Mouse (Mus musculus): ENCODE data around the gene Srrm3. TPM values are rescaled to one million over a fixed set of nuclear protein-coding genes. Genes with fewer than 3 reads are reported as not detected.

Srrm3 gene
- under 1 TPM; 0.08 to 0.12 TPM for total RNA-seq (2021)
- long read RNA-seq, experiment 1, result 0 reads
- long read RNA-seq, experiment 2, result 0 reads

DNA sequence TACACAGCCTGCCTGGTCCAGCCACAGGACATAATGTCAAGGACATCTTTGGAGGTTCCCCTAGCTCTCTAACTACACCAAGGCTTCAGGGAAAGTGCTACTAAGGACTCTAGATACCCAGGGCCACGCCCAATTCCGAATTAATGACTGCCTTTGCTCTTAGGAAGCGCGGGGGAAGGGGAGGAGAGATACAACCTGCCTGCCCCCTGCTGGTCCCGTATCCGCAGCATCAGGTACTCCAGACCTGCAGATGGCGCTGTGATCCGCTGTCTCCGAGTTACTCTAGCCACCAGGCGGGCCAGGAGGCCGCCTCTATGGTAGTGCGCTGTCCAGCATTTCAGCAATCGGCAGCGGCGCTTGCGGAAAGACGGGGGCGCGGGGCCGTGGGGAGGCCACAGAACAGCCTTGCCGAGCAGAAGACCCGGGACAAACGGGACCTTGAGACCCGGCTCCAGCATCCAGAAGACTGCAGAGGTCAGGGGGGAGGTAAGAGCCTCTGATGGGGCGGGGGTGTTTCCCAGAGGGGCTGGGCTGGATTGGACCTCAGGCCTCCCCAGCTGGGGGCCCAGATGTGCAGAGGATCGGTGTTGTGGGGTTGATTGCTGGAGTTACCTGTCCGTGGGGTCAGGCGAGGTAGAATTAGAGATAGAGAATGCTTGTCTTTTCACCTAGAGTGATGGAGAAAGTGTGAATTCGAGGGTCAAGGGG is at the start of gene Srrm3:
Gene Srrm3, plus strand, starts transcription at position 336 of the 708 bp plus-strand sequence.
- peak; percentile 86 to 91 for DNase-seq (ENCODE audit: low spot score in 2 of 2)

GRCm38 (mm10) chr5:135761881-135762280 is 44.8 kb upstream of the Srrm3 start:
- DNase-seq (ENCODE audit: low spot score in 2 of 2), result no peak

- peak; percentile 41 to 65 for DNase-seq (ENCODE audit: low spot score in 2 of 2)
Measured at GRCm38 (mm10) chr5:135763526-135763925, 43.2 kb upstream of the Srrm3 start.

GRCm38 (mm10) chr5:135764971-135765370 is 41.7 kb upstream of the Srrm3 start:
- no peak for DNase-seq (ENCODE audit: low spot score in 2 of 2)

GRCm38 (mm10) chr5:135772519-135772918 is 34.2 kb upstream of the Srrm3 start:
- no peak for DNase-seq (ENCODE audit: low spot score in 2 of 2)

- DNase-seq (ENCODE audit: low spot score in 2 of 2), result no peak
Measured at GRCm38 (mm10) chr5:135776546-135776945, 30.1 kb upstream of the Srrm3 start.

GRCm38 (mm10) chr5:135777796-135778470 is 28.8 kb upstream of the Srrm3 start, which contains the start of gene Styxl1:
TSS of gene Styxl1 (minus strand) at chr5:135778385.
- peak in 1 of 2 experiments; percentile 52 for DNase-seq (ENCODE audit: low spot score in 2 of 2)

DNA sequence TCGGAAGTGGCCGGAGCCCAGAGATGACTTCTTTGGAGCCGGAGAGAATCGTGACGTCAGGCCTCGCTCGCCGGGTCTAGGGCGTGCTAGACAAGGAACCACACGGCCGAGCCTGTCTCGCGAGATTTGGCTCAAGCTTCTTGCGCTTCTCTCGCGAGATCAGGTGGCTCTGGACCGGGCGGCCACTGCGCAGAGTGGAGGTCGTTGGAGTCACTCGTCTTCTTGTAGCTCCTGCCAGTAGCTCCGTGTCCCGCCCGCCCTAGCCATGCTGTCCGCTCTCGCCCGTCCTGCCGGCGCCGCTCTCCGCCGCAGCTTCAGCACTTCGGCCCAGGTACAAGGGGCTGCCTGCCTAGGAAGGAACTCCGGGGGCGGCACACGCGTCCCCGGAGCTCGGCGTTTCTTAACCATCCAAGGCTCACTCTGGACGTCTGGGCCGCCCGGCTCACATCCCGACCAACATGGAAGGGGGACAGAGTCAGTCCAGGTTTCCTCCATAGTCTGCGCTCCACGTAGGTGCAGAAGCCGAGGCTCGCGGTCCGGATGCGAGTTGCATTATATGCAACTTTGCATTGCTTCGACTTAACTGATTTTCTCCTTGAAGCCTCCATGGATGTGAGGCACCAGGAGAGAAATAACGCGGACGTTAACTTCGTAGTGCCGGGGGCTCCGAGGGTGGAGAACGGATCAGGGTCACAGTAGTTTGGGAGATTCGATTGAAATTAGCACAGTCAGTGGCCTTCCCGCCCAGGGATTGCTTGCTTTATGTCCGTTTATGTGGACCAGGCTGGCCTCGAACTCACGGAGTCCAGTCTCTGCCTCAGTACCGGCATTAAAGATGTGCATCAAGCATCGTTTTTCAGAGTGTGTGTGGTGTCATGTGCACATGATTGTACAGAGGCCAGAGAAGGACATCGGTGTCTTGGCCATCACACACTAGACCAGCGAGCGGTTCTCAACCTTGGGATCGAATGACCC is 27.9 kb upstream of the Srrm3 start, which contains the start of gene Mdh2:
Gene Mdh2, plus strand, starts transcription at position 10 of the 975 bp plus-strand sequence.
- peak; percentile 99 to 100 for DNase-seq (ENCODE audit: low spot score in 2 of 2)

- DNase-seq (ENCODE audit: low spot score in 2 of 2), result no peak
Measured at GRCm38 (mm10) chr5:135780331-135780730, 26.4 kb upstream of the Srrm3 start.

- DNase-seq (ENCODE audit: low spot score in 2 of 2), result no peak
Measured at GRCm38 (mm10) chr5:135782901-135783300, 23.8 kb upstream of the Srrm3 start.

- DNase-seq (ENCODE audit: low spot score in 2 of 2), result peak; percentile 77 to 87
Measured at GRCm38 (mm10) chr5:135793996-135794858, 12.5 kb upstream of the Srrm3 start.

DNA sequence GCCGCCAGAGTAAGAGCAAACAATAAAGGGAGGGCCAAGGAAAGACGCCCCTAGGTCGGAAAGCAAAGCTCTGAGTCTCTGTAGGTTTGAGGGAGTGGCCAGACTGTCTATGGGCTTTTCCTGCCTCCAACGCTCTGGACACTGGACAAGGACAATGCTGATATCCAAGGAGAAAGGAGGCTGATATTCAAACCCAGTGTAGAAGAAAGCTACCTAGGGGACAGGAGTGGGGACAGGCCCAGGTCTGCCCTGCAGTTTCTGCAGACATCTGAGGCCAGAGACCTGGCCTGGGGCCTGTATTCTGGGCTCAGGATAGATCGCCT is 11.9 kb upstream of the Srrm3 start:
- DNase-seq (ENCODE audit: low spot score in 2 of 2), result no peak

- DNase-seq (ENCODE audit: low spot score in 2 of 2), result no peak
Measured at GRCm38 (mm10) chr5:135799746-135800145, 6.9 kb upstream of the Srrm3 start.

DNA sequence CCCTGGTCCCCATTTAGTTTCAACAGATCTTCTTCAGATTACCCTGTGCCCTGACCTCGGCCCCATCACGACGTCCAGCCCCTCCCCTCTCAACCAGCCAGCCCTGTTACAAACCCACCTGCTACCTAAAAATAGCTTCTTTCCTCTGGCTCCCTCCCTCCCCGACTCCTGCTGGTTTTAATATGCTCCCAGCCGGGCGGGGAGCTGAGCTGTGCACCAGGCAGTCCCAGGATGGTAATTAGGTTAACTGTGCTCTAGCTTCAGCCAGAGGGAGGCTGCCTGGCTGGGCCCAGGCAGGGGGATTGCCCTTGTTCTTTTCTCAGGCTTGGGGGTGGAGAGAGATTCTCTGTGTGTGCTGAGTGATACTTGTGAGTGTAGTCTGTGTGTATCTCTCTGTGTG is 5.8 kb upstream of the Srrm3 start:
- no peak for DNase-seq (ENCODE audit: low spot score in 2 of 2)

DNA sequence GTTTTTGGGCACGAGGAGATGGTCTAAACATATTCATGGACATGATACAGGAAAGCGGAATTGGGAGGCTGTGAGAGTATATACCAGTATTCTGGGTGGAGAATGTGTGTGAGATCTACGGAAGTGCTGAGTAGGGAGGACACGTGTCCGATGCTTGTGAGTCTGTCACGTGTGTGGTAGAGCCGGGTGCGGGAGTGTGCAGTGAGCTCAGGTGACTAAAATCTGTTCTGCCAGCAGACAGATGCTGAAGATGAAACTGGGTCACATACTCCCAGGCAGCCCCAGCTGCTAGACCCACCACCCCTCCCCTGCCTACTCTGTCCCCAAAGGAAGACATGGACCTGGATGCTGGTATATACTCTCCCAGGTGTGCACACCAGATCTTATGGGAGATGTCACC is 4.0 kb upstream of the Srrm3 start:
- DNase-seq (ENCODE audit: low spot score in 2 of 2), result no peak

GRCm38 (mm10) chr5:135803135-135803534 is 3.6 kb upstream of the Srrm3 start:
- DNase-seq (ENCODE audit: low spot score in 2 of 2), result no peak

DNA sequence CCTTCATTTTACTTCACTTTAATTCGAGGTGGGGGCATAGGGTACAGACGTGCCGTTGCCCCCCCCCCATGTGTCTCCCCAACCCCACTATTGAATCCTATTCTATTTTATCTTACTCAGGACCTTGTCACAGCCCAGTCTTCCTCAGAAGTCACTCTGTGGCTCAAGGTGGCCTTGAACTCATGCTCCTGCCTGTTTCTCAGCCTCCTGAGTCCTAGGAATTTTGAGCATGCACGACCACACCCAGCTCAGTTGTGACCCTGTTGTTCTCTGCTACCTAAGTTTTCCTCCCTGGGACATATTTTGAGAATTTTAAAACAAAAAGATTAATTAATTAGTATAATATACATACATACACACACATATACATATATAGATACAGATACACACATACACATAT is 3.0 kb upstream of the Srrm3 start:
- DNase-seq (ENCODE audit: low spot score in 2 of 2), result no peak

DNA sequence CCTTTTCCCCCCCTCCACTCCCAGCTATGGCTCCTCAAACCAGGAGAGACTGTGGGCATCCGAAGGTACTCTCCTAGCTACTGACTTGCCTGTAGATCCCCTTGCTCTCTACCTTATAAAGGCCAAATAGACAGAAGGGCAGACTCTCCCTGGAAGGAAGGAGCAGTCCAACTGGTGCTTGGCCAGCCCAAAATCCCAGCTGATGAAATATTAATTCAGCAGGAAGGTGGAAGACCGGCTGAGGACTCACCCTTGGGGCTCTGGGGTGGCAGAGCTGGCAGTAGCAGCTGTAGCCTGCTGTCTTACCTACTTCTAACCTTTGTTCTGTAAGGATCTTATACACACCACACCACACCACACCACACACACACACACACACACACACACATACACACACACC is 2.0 kb upstream of the Srrm3 start:
- no peak for DNase-seq (ENCODE audit: low spot score in 2 of 2)

- DNase-seq (ENCODE audit: low spot score in 2 of 2), result no peak
Measured at GRCm38 (mm10) chr5:135807263-135807637, 560 bp downstream of the Srrm3 start.

- no peak for DNase-seq (ENCODE audit: low spot score in 2 of 2)
Measured at GRCm38 (mm10) chr5:135812991-135813390, 6.3 kb downstream of the Srrm3 start.

- DNase-seq (ENCODE audit: low spot score in 2 of 2), result no peak
Measured at GRCm38 (mm10) chr5:135818491-135818890, 11.8 kb downstream of the Srrm3 start.
